Mouse (Mus musculus) stomach, embryonic 15.5 days (tissue): ENCODE results near the gene Kif1bp. TPM values are rescaled to one million over a fixed set of nuclear protein-coding genes. Genes with fewer than 3 reads are reported as not detected.

Experiments
- ATAC-seq: fragments of 200-750 bp; cut with Nextera tagmentation; 2 replicates; pipeline ENCODE4 v1.8.0; 2017; ENCODE audit warnings: low read depth, moderate number of reproducible peaks, moderate TSS enrichment; ENCODE audit not compliant: insufficient read depth, low FRiP score
- H3K27ac ChIP-seq: fragments of 300-500 bp; sonication (generic); 2 replicates; pipeline ENCODE4 v1.5.1; 2015; ENCODE audit warnings: mild to moderate bottlenecking, inconsistent platforms
- H3K27me3 ChIP-seq: fragments of 300-500 bp; sonication (generic); replicated peaks from 2 replicates; pipeline ENCODE4 v1.6.1; 2015; ENCODE audit warnings: inconsistent platforms
- H3K36me3 ChIP-seq: fragments of 300-500 bp; sonication (generic); 2 replicates; pipeline ENCODE4 v1.6.1; 2015; ENCODE audit warnings: inconsistent platforms
- H3K4me1 ChIP-seq: fragments of 300-500 bp; sonication (generic); 2 replicates; pipeline ENCODE4 v1.6.1; 2015; ENCODE audit warnings: inconsistent platforms
- H3K4me2 ChIP-seq: fragments of 300-500 bp; sonication (generic); 2 replicates; pipeline ENCODE4 v1.6.1; 2015; ENCODE audit warnings: mild to moderate bottlenecking, inconsistent platforms
- H3K4me3 ChIP-seq: fragments of 300-500 bp; sonication (generic); replicated peaks from 2 replicates; pipeline ENCODE4 v1.5.1; 2015; ENCODE audit warnings: inconsistent platforms
- H3K9ac ChIP-seq: fragments of 300-500 bp; sonication (generic); 2 replicates; pipeline ENCODE4 v1.6.1; 2015; ENCODE audit warnings: inconsistent platforms
- H3K9me3 ChIP-seq: fragments of 300-500 bp; sonication (generic); 2 replicates; pipeline ENCODE4 v1.6.1; 2016; ENCODE audit warnings: inconsistent platforms
- WGBS: fragments of 180-500 bp; shearing (Covaris S2); methylation state at CpG from one replicate; pipeline ENCODE4 v1.1.7; 2015; 5-methylcytosine and 5-hydroxymethylcytosine counted together
- polyA plus RNA-seq: library from polyadenylated mRNA; unstranded; fragments of >200 nt; fragmentation: Nextera tagmentation; extraction: Ambion mirVana; gene quantifications from 2 replicates; pipeline ENCODE4 v1.2.1, GENCODE M21; 2015

The Kif1bp gene
- polyA plus RNA-seq, 1 experiment from 2014 or later: 31.4 TPM

- no peak overlapping the region for H3K4me2 ChIP-seq
- no peak overlapping the region for H3K9ac ChIP-seq
- H3K4me1 ChIP-seq: no peaks in the 10 kb centered on the region
- H3K27me3 ChIP-seq: no peaks in the 10 kb centered on the region
- no peak overlapping the region for H3K27ac ChIP-seq
- WGBS: 78% methylated on average over 9 of the region's 9 CpGs
- H3K36me3 ChIP-seq: no peaks in the 10 kb centered on the region
- ATAC-seq: no peak
- H3K9me3 ChIP-seq: no peaks in the 10 kb centered on the region
- H3K4me3 ChIP-seq: no peak overlapping the region
Measured at GRCm38 (mm10) chr10:62530183-62530582, 48.1 kb downstream of the Kif1bp start.

DNA sequence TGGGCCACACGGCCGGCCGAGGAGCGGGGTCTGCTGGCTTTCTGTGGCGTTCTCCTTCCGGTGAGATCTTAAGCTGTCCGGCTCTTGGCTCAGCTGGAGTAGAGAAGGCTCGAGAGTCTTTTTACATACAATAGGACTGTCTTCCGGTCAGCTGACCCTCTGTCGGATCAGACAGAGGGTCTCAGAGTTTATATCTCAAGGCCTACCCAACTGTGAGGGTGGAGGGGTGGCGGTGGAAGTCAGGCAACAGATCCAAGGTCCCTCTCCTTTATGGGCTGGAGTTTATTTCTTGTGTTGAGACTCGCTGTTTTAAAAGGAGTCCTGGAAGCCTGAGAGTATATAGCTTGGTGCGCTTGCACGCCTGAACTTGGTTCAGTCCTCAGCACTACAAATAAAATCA is 50.9 kb downstream of the Kif1bp start, which contains the start of gene Srgn:
Gene Srgn (minus strand): TSS at position 101 of the 400 bp plus-strand sequence.
- Histone ChIP-seq H3K9me3 (no peaks in the 10 kb centered on the region), H3K4me3 (no peak within 1 kb of the TSS), H3K9ac (no peak within 1 kb of the TSS), H3K4me1 (no peaks in the 10 kb centered on the region), H3K36me3 (no peaks in the 10 kb centered on the region), H3K4me2 (no peak within 1 kb of the TSS), H3K27me3 (no peaks in the 10 kb centered on the region), H3K27ac (no peak within 1 kb of the TSS)
- ATAC-seq: no peak
- WGBS: 81% methylated on average over 14 of the region's 14 CpGs

GRCm38 (mm10) chr10:62522346-62522950 is 55.8 kb downstream of the Kif1bp start:
- Histone ChIP-seq H3K9ac (no peak overlapping the region), H3K27ac (no peak overlapping the region), H3K9me3 (no peaks in the 10 kb centered on the region), H3K4me3 (no peak overlapping the region), H3K27me3 (no peaks in the 10 kb centered on the region), H3K4me2 (no peak overlapping the region), H3K4me1 (no peaks in the 10 kb centered on the region), H3K36me3 (no peaks in the 10 kb centered on the region)
- ATAC-seq: peak; percentile 40; the same call in 1 of the 2 replicates
- WGBS: 55% methylated on average over 7 of the region's 7 CpGs

- Histone ChIP-seq H3K9ac (no peak overlapping the region), H3K27ac (no peak overlapping the region)
Measured at GRCm38 (mm10) chr10:62521763-62522162, 56.5 kb downstream of the Kif1bp start.

DNA sequence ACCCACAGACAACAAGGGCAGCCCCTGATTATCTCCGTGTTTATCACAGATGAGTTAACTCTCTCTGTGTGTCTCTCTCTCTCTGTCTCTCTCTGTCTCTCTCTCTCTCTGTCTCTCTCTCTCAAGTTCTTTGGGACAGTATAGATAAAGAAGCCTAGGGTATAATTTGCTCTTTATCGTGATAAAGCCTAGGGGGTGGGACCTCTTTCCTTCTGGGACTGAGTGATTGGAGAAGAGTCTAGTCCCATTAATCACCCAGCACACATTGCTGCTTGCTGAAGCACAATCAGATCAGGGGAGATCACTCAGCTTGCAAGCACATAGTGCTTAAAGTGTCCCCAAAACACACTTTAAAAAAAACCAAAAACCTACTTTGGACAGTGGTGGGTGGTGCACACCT is 57.3 kb downstream of the Kif1bp start:
- Histone ChIP-seq H3K9ac (no peak overlapping the region), H3K4me3 (no peak overlapping the region), H3K9me3 (no peaks in the 10 kb centered on the region), H3K27ac (no peak overlapping the region), H3K36me3 (no peaks in the 10 kb centered on the region), H3K4me2 (no peak overlapping the region), H3K27me3 (no peaks in the 10 kb centered on the region), H3K4me1 (no peaks in the 10 kb centered on the region)
- ATAC-seq: peak; percentile 56; the same call in 1 of the 2 replicates
- WGBS: 53% methylated on average over 2 of the region's 2 CpGs

More at GRCm38 (mm10) chr10:62521763-62522162, 56.5 kb downstream of the Kif1bp start:
- no peak overlapping the region for H3K4me2 ChIP-seq
- H3K36me3 ChIP-seq: no peaks in the 10 kb centered on the region
- 55% methylated on average over 4 of the region's 4 CpGs for WGBS
- no peaks in the 10 kb centered on the region for H3K27me3 ChIP-seq
- peak; percentile 40; the same call in 1 of the 2 replicates for ATAC-seq
- H3K4me1 ChIP-seq: no peaks in the 10 kb centered on the region
- no peaks in the 10 kb centered on the region for H3K9me3 ChIP-seq
- no peak overlapping the region for H3K4me3 ChIP-seq

- no peaks in the 10 kb centered on the region for H3K4me1 ChIP-seq
- no peaks in the 10 kb centered on the region for H3K36me3 ChIP-seq
- H3K4me3 ChIP-seq: no peak overlapping the region
- no peaks in the 10 kb centered on the region for H3K27me3 ChIP-seq
- no peak overlapping the region for H3K27ac ChIP-seq
- no peak for ATAC-seq
- H3K9me3 ChIP-seq: no peaks in the 10 kb centered on the region
- H3K4me2 ChIP-seq: no peak overlapping the region
- H3K9ac ChIP-seq: no peak overlapping the region
- 78% methylated on average over 6 of the region's 6 CpGs for WGBS
Measured at GRCm38 (mm10) chr10:62517511-62517910, 60.7 kb downstream of the Kif1bp start.

DNA sequence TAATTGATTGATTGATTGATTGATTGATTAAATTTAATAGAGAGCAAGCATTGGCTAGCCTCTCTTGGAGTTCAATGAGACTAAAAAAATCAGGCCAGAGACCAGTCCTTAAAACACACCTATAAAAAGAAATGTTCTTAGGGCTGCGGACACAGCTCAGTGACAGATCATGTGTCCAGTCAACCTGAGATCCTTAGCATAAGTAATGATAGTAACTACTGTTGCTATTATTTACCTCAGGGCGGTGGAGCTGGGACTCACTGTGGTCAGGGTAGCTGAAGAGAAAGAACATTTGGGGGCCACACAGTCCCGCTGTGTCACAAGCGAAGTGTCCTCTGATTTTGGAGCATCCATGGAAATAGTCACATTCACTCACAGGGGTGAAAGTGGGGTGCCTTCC is 65.4 kb downstream of the Kif1bp start:
- H3K27me3 ChIP-seq: no peaks in the 10 kb centered on the region; the same call in 1 of the 2 replicates
- H3K4me1 ChIP-seq: peaks cover 5% of the 10 kb centered on the region; the same call in 1 of the 2 replicates
- ATAC-seq: no peak
- no peak overlapping the region for H3K9ac ChIP-seq
- H3K36me3 ChIP-seq: no peaks in the 10 kb centered on the region
- no peaks in the 10 kb centered on the region for H3K9me3 ChIP-seq
- WGBS: 91% methylated on average over 4 of the region's 4 CpGs
- no peak overlapping the region for H3K4me2 ChIP-seq
- H3K27ac ChIP-seq: no peak overlapping the region
- H3K4me3 ChIP-seq: no peak overlapping the region

- Histone ChIP-seq H3K27ac (no peak overlapping the region), H3K4me1 (peaks cover 5% of the 10 kb centered on the region; the same call in 1 of the 2 replicates), H3K4me2 (no peak overlapping the region), H3K9me3 (no peaks in the 10 kb centered on the region), H3K27me3 (no peaks in the 10 kb centered on the region; the same call in 1 of the 2 replicates), H3K9ac (no peak overlapping the region), H3K4me3 (no peak overlapping the region), H3K36me3 (no peaks in the 10 kb centered on the region)
- 78% methylated on average over 6 of the region's 6 CpGs for WGBS
- no peak for ATAC-seq
Measured at GRCm38 (mm10) chr10:62511528-62511927, 66.7 kb downstream of the Kif1bp start.

- Histone ChIP-seq H3K9me3 (no peaks in the 10 kb centered on the region), H3K4me2 (no peak overlapping the region), H3K27ac (0 out of 2 replicates have a peak overlapping the region, but pooled peaks have one; percentile 41), H3K36me3 (no peaks in the 10 kb centered on the region), H3K4me3 (no peak overlapping the region), H3K27me3 (no peaks in the 10 kb centered on the region; the same call in 1 of the 2 replicates), H3K4me1 (peaks cover 5% of the 10 kb centered on the region; the same call in 1 of the 2 replicates), H3K9ac (no peak overlapping the region)
- WGBS: 56% methylated on average over 11 of the region's 11 CpGs
- ATAC-seq: no peak
Measured at GRCm38 (mm10) chr10:62509032-62509656, 69.1 kb downstream of the Kif1bp start.

- Histone ChIP-seq H3K4me3 (peak overlapping the region; percentile 29), H3K9ac (no peak overlapping the region), H3K4me2 (peak overlapping the region; percentile 56), H3K36me3 (no peaks in the 10 kb centered on the region), H3K27ac (peak overlapping the region; percentile 41), H3K27me3 (no peaks in the 10 kb centered on the region; the same call in 1 of the 2 replicates), H3K9me3 (no peaks in the 10 kb centered on the region), H3K4me1 (peaks cover 5% of the 10 kb centered on the region; the same call in 1 of the 2 replicates)
- WGBS: 5% methylated on average over 11 of the region's 11 CpGs
- no peak for ATAC-seq
Measured at GRCm38 (mm10) chr10:62508459-62508858, 69.8 kb downstream of the Kif1bp start.

- H3K27me3 ChIP-seq: no peaks in the 10 kb centered on the region; the same call in 1 of the 2 replicates
- ATAC-seq: no peak
- H3K27ac ChIP-seq: 0 out of 2 replicates have a peak overlapping the region, but pooled peaks have one; percentile 21
- no peak overlapping the region for H3K9ac ChIP-seq
- peak overlapping the region; percentile 56 for H3K4me2 ChIP-seq
- H3K4me1 ChIP-seq: peaks cover 5% of the 10 kb centered on the region; the same call in 1 of the 2 replicates
- H3K36me3 ChIP-seq: no peaks in the 10 kb centered on the region
- 11% methylated on average over 18 of the region's 18 CpGs for WGBS
- H3K9me3 ChIP-seq: no peaks in the 10 kb centered on the region
- H3K4me3 ChIP-seq: peak overlapping the region; percentile 29
Measured at GRCm38 (mm10) chr10:62507591-62508308, 70.5 kb downstream of the Kif1bp start.
